Mouse (Mus musculus) left cerebral cortex, postnatal 25 days (tissue): ENCODE data around the gene Galntl6. TPM values are rescaled to one million over a fixed set of nuclear protein-coding genes. Genes with fewer than 3 reads are reported as not detected.

ENCODE experiments used
- DNase-seq, 2 experiments: peaks; one replicate each; pipeline ENCODE4 v3.0.0; 2022; ENCODE audit warnings: low spot score in 2 of 2, mixed read lengths in 1 of 2
- intact Hi-C: fragments of 180-260 bp; cut with DNase I; formaldehyde crosslinking; loops from one replicate; pipeline ENCODE4 v1.15.1; 2025
- total RNA-seq, 2 experiments: library from RNA; stranded (reverse); gene quantifications; 2 replicates each; pipeline ENCODE4 v1.2.3; 2021

Gene Galntl6
- total RNA-seq, 2 experiments from 2014 or later = 31.5 to 31.7 TPM

DNA sequence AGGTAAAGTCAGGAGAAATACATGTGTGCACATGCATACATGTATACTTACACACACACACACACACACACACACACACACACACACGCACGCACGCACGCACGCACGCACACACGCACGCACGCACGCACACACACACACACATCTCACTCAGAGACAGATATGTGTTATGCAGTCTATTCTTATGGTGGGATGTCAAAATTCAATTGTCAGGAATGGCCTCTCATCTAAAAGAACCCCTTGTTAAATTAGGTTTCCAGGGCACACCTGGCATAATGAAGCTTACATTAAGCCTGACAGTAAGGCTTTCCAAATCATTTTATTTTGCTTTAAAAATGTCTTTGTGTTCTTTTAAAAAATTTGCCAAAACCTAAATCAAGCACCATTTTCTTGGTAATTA lies 540.5 kb downstream of the Galntl6 start:
- intact Hi-C loops = no loop called here
- no peak for DNase-seq

DNA sequence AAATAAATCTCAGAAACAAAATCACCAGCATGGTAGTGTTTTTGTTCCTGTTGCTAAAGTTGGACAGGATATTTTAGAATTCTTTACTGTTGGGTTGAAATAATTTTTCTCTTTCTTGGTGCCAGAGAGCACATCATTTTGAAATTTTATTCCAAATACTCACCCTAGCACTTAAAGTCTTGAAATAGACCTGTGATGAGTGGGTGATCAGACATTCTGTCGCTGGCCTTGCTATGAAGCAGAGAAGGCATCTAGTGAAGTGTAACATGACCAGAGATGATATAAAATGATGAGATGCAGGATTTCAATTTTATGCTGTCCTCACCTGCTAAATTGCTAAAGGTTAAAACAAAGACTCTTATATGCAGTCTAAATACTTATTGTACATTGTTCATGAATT lies 581.3 kb downstream of the Galntl6 start:
- intact Hi-C loops = loop anchor here (5.0 kb wide), 1 partner anchor 389 kb away; no protein-coding TSS in a partner anchor
- peak in 1 of 2 experiments; percentile 79 for DNase-seq

GRCm38 (mm10) chr8:58313482-58313881 lies 599.0 kb downstream of the Galntl6 start:
- intact Hi-C loops = no loop called here
- no peak for DNase-seq

DNA sequence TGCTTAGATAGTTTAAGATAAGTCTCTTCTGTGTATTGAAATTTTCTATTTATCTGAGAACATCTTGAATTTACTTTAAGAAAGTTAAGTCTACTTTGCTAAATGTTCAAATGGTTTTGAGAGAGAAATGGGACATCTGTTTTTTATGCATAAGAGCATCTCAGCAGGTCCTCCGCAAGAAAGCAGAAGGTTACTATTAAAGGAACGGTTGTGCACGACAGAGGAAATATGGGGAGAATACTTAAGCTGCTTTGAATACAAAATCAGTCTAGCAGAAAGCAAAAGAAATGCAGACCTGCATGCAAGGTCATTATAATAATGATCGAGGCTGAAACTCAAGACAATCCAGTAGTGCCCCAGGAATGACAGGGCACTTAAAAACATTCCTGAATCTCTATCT lies 621.0 kb downstream of the Galntl6 start:
- intact Hi-C loops = no loop called here
- peak in 1 of 2 experiments; percentile 67 for DNase-seq

DNA sequence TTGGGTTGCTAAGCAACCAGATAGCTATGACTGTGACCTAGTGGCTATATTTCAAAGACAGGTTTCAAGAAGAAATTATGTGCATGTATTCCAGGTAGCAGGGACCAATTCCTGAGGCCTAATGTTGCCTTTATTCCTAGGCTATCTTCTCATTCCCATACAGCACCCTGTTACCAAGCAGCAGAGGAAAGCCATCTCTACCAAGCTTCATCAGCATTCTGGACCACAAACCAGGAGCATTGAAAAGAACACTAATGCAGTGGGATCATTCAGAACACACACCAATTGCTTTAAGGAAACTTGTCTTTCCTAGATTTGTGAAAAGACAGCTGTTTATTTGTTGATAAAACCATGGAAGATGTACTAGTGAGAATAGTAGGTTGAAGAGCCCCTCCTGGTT lies 622.4 kb downstream of the Galntl6 start:
- DNase-seq = peak in 1 of 2 experiments; percentile 8
- intact Hi-C loops = no loop called here

DNA sequence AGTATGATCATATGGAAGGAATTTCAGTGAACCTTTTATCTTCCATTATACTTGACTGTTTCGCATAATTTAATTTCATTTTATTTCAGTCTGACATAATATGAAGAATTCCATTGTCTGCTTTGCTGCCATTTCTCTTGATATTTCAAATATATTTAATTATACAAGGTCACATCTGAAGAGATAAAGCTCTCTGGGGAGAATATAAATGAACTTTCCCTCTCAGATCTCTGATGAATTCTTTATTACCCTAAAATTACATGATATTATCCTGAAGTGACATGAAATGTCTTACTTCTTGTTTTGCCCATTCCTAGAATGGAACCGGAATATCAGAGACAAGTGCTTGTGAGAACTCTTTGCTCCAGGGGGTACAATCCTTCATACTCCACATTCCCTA lies 647.0 kb downstream of the Galntl6 start:
- intact Hi-C loops = no loop called here
- no peak for DNase-seq

- intact Hi-C loops = no loop called here
- DNase-seq = no peak
Measured at GRCm38 (mm10) chr8:58258577-58259315, 653.7 kb downstream of the Galntl6 start.

- no peak for DNase-seq
- intact Hi-C loops = no loop called here
Measured at GRCm38 (mm10) chr8:58253620-58254019, 658.8 kb downstream of the Galntl6 start.

- intact Hi-C loops = no loop called here
- no peak for DNase-seq
Measured at GRCm38 (mm10) chr8:58244830-58245229, 667.6 kb downstream of the Galntl6 start.

DNA sequence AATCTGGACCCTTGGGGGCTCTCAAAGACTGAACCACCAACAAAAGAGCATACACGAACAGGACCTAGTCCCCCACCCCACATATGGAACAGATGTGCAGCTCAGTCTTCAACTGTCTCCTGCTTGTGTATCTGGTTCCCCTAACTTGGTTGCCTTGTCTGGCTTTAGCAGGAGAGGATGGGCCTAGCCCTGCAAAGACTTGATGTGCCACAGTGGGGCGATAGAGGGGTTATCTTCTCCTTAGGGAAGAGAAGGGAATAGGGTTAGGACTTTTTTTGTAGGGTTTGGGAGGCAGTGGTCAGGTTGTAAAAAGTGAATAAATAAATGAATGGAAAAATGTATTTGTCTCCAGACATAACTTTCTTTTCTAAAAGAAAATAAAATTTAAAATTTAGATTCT lies 678.2 kb downstream of the Galntl6 start:
- DNase-seq = no peak
- intact Hi-C loops = no loop called here

DNA sequence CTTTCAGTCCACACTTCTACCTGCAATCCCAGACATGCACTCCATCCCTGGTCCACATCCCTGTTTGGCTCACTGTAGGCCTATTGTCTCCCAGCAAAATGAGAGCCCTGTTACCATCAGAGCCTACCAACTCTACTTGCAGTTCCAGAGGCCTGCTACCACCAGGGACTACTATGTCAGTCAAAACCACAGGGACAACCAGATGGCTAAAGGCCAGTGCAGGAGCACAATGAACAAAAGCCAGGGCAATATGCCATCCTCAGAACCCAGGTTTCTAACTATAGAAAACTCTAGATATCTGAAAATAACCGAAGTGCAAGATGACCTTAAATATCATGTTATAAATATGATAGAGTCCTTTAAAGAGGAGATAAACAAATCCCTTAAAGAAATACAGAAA lies 683.7 kb downstream of the Galntl6 start:
- DNase-seq = no peak
- intact Hi-C loops = no loop called here

GRCm38 (mm10) chr8:58217885-58218284 lies 694.6 kb downstream of the Galntl6 start:
- intact Hi-C loops = no loop called here

GRCm38 (mm10) chr8:58189694-58190093 lies 722.7 kb downstream of the Galntl6 start:
- no peak for DNase-seq
- intact Hi-C loops = no loop called here

More at GRCm38 (mm10) chr8:58217885-58218284, 694.6 kb downstream of the Galntl6 start:
- no peak for DNase-seq

GRCm38 (mm10) chr8:58146961-58147360 lies 765.5 kb downstream of the Galntl6 start:
- peak; percentile 46 to 71 for DNase-seq
- intact Hi-C loops = no loop called here

- DNase-seq = peak in 1 of 2 experiments; percentile 37
- intact Hi-C loops = no loop called here
Measured at GRCm38 (mm10) chr8:58086733-58087132, 825.7 kb downstream of the Galntl6 start.

GRCm38 (mm10) chr8:58084931-58085330 lies 827.5 kb downstream of the Galntl6 start:
- intact Hi-C loops = loop anchor here (5.0 kb wide), 2 partner anchors 143 to 188 kb away; no protein-coding TSS in a partner anchor
- DNase-seq = peak in 1 of 2 experiments; percentile 86

DNA sequence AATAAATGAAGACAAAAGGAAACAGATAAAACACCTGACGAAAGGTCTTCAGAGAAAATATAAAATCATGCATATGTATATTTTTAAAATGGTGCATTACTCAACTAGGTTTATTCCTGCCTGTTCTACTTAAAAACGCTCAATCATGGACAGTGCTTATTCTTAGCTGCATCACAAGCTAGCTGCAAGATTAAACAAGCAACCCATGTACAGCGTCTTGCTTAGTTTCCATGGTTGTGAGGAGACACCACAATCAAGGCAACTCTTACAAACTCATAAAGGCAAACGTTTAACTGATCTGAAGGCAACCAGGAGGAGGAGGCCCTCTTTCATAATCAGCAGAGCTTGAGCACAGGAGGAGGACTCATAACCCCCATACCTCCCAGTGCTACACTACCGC lies 830.7 kb downstream of the Galntl6 start:
- peak in 1 of 2 experiments; percentile 59 for DNase-seq
- intact Hi-C loops = loop anchor here (5.0 kb wide), 2 partner anchors 139 to 184 kb away; no protein-coding TSS in a partner anchor

DNA sequence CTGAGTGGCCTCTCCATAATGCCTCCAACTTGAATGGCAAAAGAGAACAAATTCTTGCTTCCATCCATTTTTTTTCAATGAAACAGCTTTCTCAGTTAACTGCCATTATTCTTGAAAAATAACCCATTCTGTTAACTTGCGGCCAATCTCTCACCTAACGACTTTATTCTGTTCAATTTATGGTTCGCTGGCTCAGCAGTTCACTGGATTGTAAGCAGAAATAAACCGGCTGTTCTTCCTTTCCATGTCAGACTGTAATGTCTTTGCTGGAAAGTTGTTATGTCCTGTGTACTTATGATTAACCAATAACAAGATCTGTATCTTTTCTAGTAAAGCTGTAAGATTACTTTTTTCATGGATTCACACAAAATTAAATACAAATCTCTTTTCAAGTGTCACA lies 837.8 kb downstream of the Galntl6 start:
- intact Hi-C loops = no loop called here
- no peak for DNase-seq

- intact Hi-C loops = no loop called here
- DNase-seq = peak in 1 of 2 experiments; percentile 30
Measured at GRCm38 (mm10) chr8:58073733-58074132, 838.7 kb downstream of the Galntl6 start.

DNA sequence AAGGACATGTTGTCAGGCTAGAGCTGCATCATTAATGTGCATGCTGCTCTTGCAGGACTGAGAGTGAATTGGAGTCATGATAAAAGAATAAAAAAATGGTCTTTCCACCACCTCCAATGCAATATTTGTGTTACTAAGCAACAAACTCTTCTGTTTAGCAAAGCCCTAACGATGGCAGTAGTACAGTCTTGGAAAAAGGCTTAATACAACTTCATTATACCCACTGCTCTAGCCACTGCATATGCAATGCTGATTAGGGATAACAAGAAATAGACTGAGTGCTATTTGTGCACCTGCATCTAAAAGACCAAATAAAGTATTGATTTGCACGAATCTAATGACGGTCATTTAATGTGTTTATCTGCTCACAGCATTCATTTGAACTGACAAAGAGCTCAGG lies 880.2 kb downstream of the Galntl6 start:
- no peak for DNase-seq

DNA sequence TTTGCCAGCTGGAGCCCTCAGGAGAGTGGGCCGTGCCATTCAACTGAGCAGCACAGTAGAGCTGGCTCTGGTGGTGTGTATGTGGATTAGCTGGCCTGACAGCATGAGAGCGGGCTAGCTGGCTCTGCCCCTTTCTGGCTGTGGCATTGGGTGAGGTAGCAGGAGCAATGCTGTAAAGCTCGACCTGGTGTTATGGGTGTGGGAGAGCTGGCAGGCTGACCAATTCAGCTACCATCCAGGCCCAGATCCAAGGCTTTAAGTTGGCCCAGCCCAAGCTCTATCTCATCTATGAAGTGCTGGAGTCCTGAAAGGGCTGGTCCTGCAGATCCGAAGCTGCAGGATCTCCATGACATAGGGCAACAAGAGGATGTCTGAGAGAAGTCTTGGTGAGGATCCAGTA lies 886.9 kb downstream of the Galntl6 start:
- no peak for DNase-seq
- intact Hi-C loops = no loop called here

More for the DNA sequence above, 880.2 kb downstream of the Galntl6 start:
- intact Hi-C loops = no loop called here
